Mouse (Mus musculus) ES-Bruce4 (cell line): ENCODE results near the gene Shb. TPM values are rescaled to one million over a fixed set of nuclear protein-coding genes. Genes with fewer than 3 reads are reported as not detected.

ENCODE experiments used
- H3K27ac ChIP-seq: 2 replicates; pipeline ENCODE4 v1.5.1; 2012; ENCODE audit warnings: low read length, inconsistent platforms; ENCODE audit not compliant: insufficient read depth
- H3K27me3 ChIP-seq: 2 replicates; pipeline ENCODE4 v1.6.1; 2012; ENCODE audit warnings: mild to moderate bottlenecking, low read length, inconsistent platforms; ENCODE audit not compliant: control insufficient read depth, poor library complexity, insufficient read depth, severe bottlenecking
- H3K36me3 ChIP-seq: 2 replicates; pipeline ENCODE4 v1.6.1; 2012; ENCODE audit warnings: inconsistent platforms, mild to moderate bottlenecking, low read length, moderate library complexity; ENCODE audit not compliant: control insufficient read depth, poor library complexity, insufficient read depth, severe bottlenecking
- H3K4me1 ChIP-seq: one replicate; pipeline ENCODE4 v1.8.1; 2011; ENCODE audit warnings: low read length; ENCODE audit not compliant: control insufficient read depth, insufficient read depth
- H3K4me3 ChIP-seq: 2 replicates; pipeline ENCODE4 v1.5.1; 2011; ENCODE audit warnings: low read depth, mild to moderate bottlenecking, low read length
- H3K9ac ChIP-seq: 2 replicates; pipeline ENCODE4 v1.6.1; 2012; ENCODE audit warnings: low read depth, mild to moderate bottlenecking, inconsistent platforms; ENCODE audit not compliant: poor library complexity, severe bottlenecking
- H3K9me3 ChIP-seq: replicated peaks from 2 replicates; pipeline ENCODE4 v1.6.1; 2012; ENCODE audit warnings: mild to moderate bottlenecking, low read length, inconsistent platforms; ENCODE audit not compliant: control insufficient read depth, poor library complexity, insufficient read depth, severe bottlenecking
- CTCF ChIP-seq: IDR thresholded peaks from one replicate; pipeline ENCODE4 v1.8.1; 2011; ENCODE audit warnings: low read depth, low read length
- EP300 ChIP-seq: IDR thresholded peaks from 2 replicates; pipeline ENCODE4 v1.6.1; 2011; ENCODE audit warnings: low read depth, low read length; ENCODE audit not compliant: insufficient read depth
- POLR2A ChIP-seq: IDR thresholded peaks from one replicate; pipeline ENCODE4 v1.8.1; 2011; ENCODE audit warnings: low read length; ENCODE audit not compliant: insufficient read depth
- polyA plus RNA-seq: library from polyadenylated mRNA; stranded (reverse); fragments of >200 nt; gene quantifications from 2 replicates; pipeline ENCODE4 v1.2.4, GENCODE M21; 2011; ENCODE audit warnings: low read depth; ENCODE audit not compliant: missing spikeins, insufficient read depth, insufficient read length

The Shb gene
- polyA plus RNA-seq, 1 experiment, result 27.4 TPM

DNA sequence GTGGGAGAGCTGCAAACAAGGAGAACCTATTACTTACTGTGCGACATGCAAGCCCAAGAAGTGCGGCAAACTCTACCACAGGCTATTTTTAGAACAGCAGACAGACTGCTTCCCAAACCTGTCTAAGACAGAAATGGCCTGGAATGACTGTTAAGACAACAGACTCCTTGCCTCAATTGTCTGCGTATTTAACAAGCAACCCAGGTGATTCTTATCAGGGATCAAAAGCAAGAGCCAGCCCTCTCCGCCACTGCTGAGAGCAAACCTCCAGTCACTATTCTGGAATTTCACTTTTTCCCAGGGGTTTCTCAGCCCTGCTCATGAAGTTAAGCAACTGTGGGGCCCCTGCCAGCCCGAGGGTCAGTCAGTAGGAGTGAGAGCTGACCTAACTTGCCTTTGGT, 39.6 kb downstream of the Shb start:
- Histone ChIP-seq H3K27me3 (no peaks in the 10 kb centered on the region), H3K4me1 (peaks cover 40% of the 10 kb centered on the region), H3K27ac (no peak overlapping the region), H3K9me3 (no peaks in the 10 kb centered on the region), H3K4me3 (no peak overlapping the region), H3K9ac (no peak overlapping the region), H3K36me3 (no peaks in the 10 kb centered on the region)
- TF ChIP-seq CTCF (no peak), EP300 (no peak), POLR2A (no peak)

DNA sequence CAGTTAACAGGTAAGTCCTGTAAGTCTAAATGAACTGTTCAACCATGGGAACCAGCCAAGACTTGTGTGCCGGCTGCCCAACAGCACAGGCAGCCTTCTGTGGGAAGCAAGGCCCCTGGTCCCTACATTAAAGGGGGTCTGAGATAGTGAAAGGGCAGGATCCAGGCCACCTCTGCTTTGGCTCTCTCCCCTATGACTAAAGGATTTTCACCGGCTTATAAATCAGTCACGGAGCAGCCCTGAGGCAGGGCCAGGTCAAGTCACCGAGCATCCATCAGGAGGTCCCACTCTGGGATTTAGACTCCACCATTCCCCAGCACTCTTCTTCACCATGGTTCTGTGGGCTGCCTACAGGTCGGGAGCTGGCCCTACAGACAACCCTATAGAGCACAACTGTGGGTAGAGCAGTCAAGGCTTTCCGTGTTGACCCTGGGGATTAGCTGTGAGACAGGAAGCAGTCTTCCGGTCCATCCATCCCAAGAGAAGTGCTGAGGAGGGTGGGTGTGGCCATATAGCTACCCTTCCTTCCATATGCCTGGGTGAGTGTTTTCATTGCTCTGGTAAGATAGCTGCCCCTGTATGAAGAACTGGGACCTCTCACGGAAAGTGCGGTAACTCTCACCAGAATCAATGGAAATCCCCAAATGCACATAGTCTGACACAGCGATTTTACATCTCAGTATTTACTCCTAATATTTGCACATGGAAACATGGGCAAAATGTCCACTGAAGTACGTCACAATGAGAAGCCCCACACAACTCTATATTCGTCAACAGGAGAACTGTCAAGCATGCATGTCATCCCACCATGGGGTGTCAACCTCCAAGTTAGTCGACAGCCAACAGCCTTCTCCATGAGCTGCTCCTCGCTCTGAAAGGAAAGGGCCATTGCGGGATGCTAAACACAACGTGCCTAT, 40.3 kb downstream of the Shb start:
- H3K9me3 ChIP-seq, result no peaks in the 10 kb centered on the region
- H3K4me1 ChIP-seq, result peaks cover 43% of the 10 kb centered on the region
- no peaks in the 10 kb centered on the region for H3K27me3 ChIP-seq
- H3K9ac ChIP-seq, result no peak overlapping the region
- TF ChIP-seq POLR2A, result no peak
- TF ChIP-seq EP300, result no peak
- no peak for TF ChIP-seq CTCF
- 0 out of 2 replicates have a peak overlapping the region, but pooled peaks have one; percentile 12 for H3K27ac ChIP-seq
- no peak overlapping the region for H3K4me3 ChIP-seq
- no peaks in the 10 kb centered on the region for H3K36me3 ChIP-seq

DNA sequence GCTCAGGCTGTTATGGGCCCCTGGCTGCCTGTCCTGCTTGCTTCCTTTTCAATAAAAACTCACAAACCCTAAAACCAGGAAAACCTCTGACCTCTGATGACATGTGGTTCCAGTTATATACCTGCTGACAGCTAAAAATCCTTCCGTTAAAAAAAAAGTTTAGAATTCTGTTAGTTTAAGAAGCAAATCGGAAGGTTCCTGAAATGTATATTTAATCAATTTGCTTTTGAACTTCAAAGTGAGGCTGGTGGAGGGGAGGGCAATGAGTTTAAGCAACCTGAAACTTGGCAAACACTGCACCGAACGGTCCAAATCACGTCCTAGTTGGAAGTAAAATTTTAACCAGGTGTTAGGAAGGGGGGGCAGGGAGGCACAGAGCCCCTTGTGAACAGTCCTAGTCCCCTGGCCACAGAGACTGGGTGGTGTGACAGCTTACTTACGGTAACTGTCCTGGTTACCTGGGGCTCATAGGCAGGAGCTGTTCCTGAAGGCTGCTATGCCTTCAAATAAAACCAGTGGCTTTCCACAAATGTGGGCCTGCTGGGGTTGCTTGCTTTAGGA, 41.1 kb downstream of the Shb start:
- Histone ChIP-seq H3K36me3 (no peaks in the 10 kb centered on the region), H3K4me1 (peaks cover 39% of the 10 kb centered on the region), H3K9ac (no peak overlapping the region), H3K4me3 (no peak overlapping the region), H3K27ac (peak overlapping the region; percentile 92), H3K9me3 (no peaks in the 10 kb centered on the region), H3K27me3 (no peaks in the 10 kb centered on the region)
- TF ChIP-seq CTCF, result no peak
- TF ChIP-seq POLR2A, result no peak
- TF ChIP-seq EP300, result no peak

DNA sequence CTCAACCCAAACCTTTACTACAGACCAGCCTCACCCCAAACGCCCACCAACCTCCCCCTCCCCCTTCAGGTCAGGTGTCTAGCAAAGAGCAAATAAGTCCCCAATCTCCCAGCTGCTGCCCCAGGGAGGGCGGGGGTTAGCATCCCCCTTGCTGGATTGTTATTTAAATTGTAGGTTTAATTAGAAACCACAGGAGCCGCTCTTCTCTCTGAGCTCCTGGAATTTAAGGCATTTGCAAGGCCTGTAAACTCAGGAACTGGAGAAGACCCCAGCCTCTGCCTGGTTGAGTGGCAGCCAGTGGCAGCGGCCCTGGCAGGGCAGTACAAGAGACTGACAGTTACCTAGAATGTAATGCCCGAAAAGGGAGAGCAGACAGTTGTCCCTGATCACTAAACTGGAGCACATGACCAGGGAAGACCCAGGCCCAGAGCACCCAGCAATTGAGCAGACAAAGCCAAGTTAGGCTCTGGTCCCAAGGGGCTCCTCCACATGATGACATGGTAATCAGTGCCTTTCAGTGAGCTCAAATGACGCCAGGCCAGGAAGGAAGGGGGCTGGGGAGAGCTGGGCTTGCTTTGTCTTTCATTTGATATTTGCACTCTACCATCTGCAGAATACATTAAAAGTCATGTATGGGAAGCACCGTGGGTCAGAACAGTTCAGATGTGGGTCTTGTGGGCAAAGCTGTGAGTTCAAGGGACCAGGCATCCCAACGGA, 42.1 kb downstream of the Shb start:
- Histone ChIP-seq H3K36me3 (no peaks in the 10 kb centered on the region), H3K27ac (peak overlapping the region; percentile 92), H3K4me3 (no peak overlapping the region), H3K4me1 (peaks cover 32% of the 10 kb centered on the region), H3K27me3 (no peaks in the 10 kb centered on the region), H3K9me3 (no peaks in the 10 kb centered on the region), H3K9ac (no peak overlapping the region)
- no peak for TF ChIP-seq POLR2A
- TF ChIP-seq CTCF, result no peak
- peak; percentile 97 for TF ChIP-seq EP300

DNA sequence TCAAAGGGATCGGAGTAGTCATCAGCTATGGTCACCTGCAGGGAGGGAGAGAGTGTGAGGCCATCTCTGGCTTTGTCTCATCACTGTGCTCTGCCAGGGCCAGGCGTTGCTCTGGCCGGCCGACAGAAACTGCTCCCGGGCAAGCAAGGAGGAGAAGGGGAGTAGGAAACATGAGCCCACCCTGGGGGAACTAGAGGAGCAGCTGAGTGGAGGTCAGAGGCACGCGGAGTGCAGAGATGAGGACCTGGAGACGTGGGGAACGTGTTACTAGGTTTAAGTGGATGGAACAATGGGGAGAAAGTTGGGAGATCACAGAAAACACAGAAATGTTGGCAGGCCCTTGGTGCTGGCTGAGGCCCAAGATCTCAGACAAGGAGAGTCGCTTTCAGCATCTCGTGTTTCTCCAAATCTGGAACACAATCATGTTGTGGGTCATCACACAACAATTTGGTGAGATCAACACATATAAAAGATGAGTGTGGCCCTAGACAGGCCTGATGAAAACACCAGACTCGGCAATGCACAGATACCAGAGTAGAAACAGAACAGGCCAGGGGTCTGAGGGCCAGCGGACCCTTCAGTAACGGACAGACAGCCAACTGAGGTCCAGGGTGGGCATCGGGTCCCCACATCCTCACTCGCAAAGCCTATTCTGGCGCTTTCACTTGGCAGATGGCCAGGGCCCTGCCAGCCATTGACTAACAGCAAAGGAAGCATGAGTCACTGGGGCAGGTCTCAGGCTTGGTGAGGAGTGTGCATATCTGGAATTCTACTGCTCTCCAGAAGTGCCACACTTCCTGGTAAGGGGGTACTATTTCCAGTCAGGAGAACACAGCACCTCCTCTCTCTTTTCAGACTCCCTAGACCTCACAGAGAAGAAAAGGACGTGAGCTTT, 42.9 kb downstream of the Shb start:
- TF ChIP-seq POLR2A (no peak), EP300 (no peak), CTCF (no peak)
- H3K4me3 ChIP-seq, result peak overlapping the region; percentile 10; the same call in 1 of the 2 replicates
- no peaks in the 10 kb centered on the region for H3K36me3 ChIP-seq
- H3K27ac ChIP-seq, result peak overlapping the region; percentile 92
- peaks cover 32% of the 10 kb centered on the region for H3K4me1 ChIP-seq
- H3K9ac ChIP-seq, result no peak overlapping the region
- no peaks in the 10 kb centered on the region for H3K9me3 ChIP-seq
- H3K27me3 ChIP-seq, result no peaks in the 10 kb centered on the region
